ENCODE assay signal across 12 mouse cellular contexts in genomic region chr11:79089027-79089426, GRCm38 (mm10). TPM values are rescaled to one million over a fixed set of nuclear protein-coding genes. Genes with fewer than 3 reads are reported as not detected.
DNase-seq lines count a peak whose midpoint lies in the region; ATAC-seq lines count a peak whose summit lies in the region.
"Had no signal": no experiment of that assay in that cellular context is flagged by ENCODE, and none has a peak within 500 bp of the region (broad histone marks: within the 10 kb centered on the region; RNA-seq: fewer than 3 reads in every experiment).

No protein-coding gene starts in this region.

- no peaks in the 10 kb centered on the region for H3K9me3 ChIP-seq in heart, embryonic 12.5 days (replicated peaks)
- no peaks in the 10 kb centered on the region for H3K9me3 ChIP-seq in limb, embryonic 13.5 days
- no peaks in the 10 kb centered on the region for H3K9me3 ChIP-seq in limb, embryonic 10.5 days (replicated peaks)
- no peaks in the 10 kb centered on the region for H3K9me3 ChIP-seq in forebrain, embryonic 16.5 days (ENCODE audit: control insufficient read depth, low read length)
- H3K9me3 ChIP-seq: intestine, embryonic 15.5 days had no signal

- DNase-seq in heart, postnatal 36 days = no peak
- no peak for DNase-seq in limb, embryonic 10.5 days (ENCODE audit: low spot score)
- DNase-seq in brain, adult 2 months (ENCODE audit: low read depth, low spot score) = peak; percentile 35
- DNase-seq in frontal cortex, postnatal 25 days (ENCODE audit: low spot score in 2 of 2) = no peak
- DNase-seq in thymus, postnatal 36 days = no peak
- DNase-seq: adrenal gland, adult 2 months; cerebellum, adult 11-12 months; thymus, postnatal 25 days had no signal

- H3K4me1 ChIP-seq in heart, embryonic 12.5 days (replicated peaks) = peaks cover 72% of the 10 kb centered on the region
- peaks cover 18% of the 10 kb centered on the region for H3K4me1 ChIP-seq in limb, embryonic 13.5 days
- peaks cover 14% of the 10 kb centered on the region for H3K4me1 ChIP-seq in limb, embryonic 10.5 days
- H3K4me1 ChIP-seq in forebrain, embryonic 16.5 days (replicated peaks; ENCODE audit: control insufficient read depth, insufficient read depth, low read length) = peaks cover 9% of the 10 kb centered on the region; the same call in 1 of the 2 replicates

- H3K9ac ChIP-seq in heart, embryonic 12.5 days = 0 out of 2 replicates have a peak overlapping the region, but pooled peaks have one; percentile 17
- no peak overlapping the region for H3K9ac ChIP-seq in limb, embryonic 13.5 days
- 0 out of 2 replicates have a peak overlapping the region, but pooled peaks have one; percentile 4 for H3K9ac ChIP-seq in forebrain, embryonic 16.5 days (replicated peaks; ENCODE audit: low read depth, low read length)
- H3K9ac ChIP-seq: intestine, embryonic 15.5 days had no signal

- no peak overlapping the region for H3K4me2 ChIP-seq in heart, embryonic 12.5 days
- H3K4me2 ChIP-seq in limb, embryonic 13.5 days (replicated peaks) = no peak overlapping the region
- H3K4me2 ChIP-seq in forebrain, embryonic 16.5 days (ENCODE audit: low read length) = no peak overlapping the region
- H3K4me2 ChIP-seq: intestine, embryonic 15.5 days had no signal

- H3K4me3 ChIP-seq in heart, embryonic 12.5 days = no peak overlapping the region
- H3K4me3 ChIP-seq in limb, embryonic 13.5 days = no peak overlapping the region
- H3K4me3 ChIP-seq in limb, embryonic 10.5 days = no peak overlapping the region
- no peak overlapping the region for H3K4me3 ChIP-seq in forebrain, embryonic 16.5 days (replicated peaks; ENCODE audit: low read length)
- H3K4me3 ChIP-seq: intestine, embryonic 15.5 days had no signal

- no peaks in the 10 kb centered on the region for H3K27me3 ChIP-seq in heart, embryonic 12.5 days (replicated peaks)
- H3K27me3 ChIP-seq in limb, embryonic 13.5 days = no peaks in the 10 kb centered on the region
- H3K27me3 ChIP-seq in limb, embryonic 10.5 days (ENCODE audit: low read depth, poor library complexity, severe bottlenecking) = no peaks in the 10 kb centered on the region
- H3K27me3 ChIP-seq in forebrain, embryonic 16.5 days (replicated peaks; ENCODE audit: control insufficient read depth, insufficient read depth, low read length) = no peaks in the 10 kb centered on the region
- H3K27me3 ChIP-seq: intestine, embryonic 15.5 days had no signal

- peak overlapping the region; percentile 62 for H3K27ac ChIP-seq in heart, embryonic 12.5 days (ENCODE audit: poor library complexity, severe bottlenecking)
- 0 out of 2 replicates have a peak overlapping the region, but pooled peaks have one; percentile 22 for H3K27ac ChIP-seq in limb, embryonic 13.5 days
- H3K27ac ChIP-seq in limb, embryonic 10.5 days = no peak overlapping the region
- 0 out of 2 replicates have a peak overlapping the region, but pooled peaks have one; percentile 13 for H3K27ac ChIP-seq in forebrain, embryonic 16.5 days (ENCODE audit: low read length)
- H3K27ac ChIP-seq: intestine, embryonic 15.5 days had no signal

- whole genome bisulfite sequencing in heart, embryonic 12.5 days = 43% methylated on average over 5 of the region's 5 CpGs
- 54% methylated on average over 5 of the region's 5 CpGs for WGBS in limb, embryonic 13.5 days
- 65% methylated on average over 5 of the region's 5 CpGs for WGBS in limb, embryonic 10.5 days
- WGBS in forebrain, embryonic 16.5 days = 44% methylated on average over 5 of the region's 5 CpGs

- H3K36me3 ChIP-seq in heart, embryonic 12.5 days = no peaks in the 10 kb centered on the region
- H3K36me3 ChIP-seq in limb, embryonic 13.5 days = no peaks in the 10 kb centered on the region
- no peaks in the 10 kb centered on the region for H3K36me3 ChIP-seq in limb, embryonic 10.5 days
- no peaks in the 10 kb centered on the region for H3K36me3 ChIP-seq in forebrain, embryonic 16.5 days (ENCODE audit: control insufficient read depth, insufficient read depth)
- H3K36me3 ChIP-seq: intestine, embryonic 15.5 days had no signal

- no peak for ATAC-seq in heart, embryonic 12.5 days (ENCODE audit: insufficient number of reproducible peaks, low FRiP score)
- ATAC-seq in limb, embryonic 13.5 days (ENCODE audit: low FRiP score, low read depth) = no peak
- ATAC-seq in forebrain, embryonic 16.5 days = no peak
- ATAC-seq: intestine, embryonic 15.5 days had no signal

- intact Hi-C loops in heart, postnatal 36 days (cut with DNase I) = no loop called here

RNA-seq across cellular contexts. Expression of gene Ksr1, which starts 57.2 kb away (rescaled TPM):
- 3.3 and 3.5 TPM in 2 replicates for polyA plus RNA-seq in heart, embryonic 12.5 days (2016; fragmentation: Nextera tagmentation; extraction: Ambion mirVana)
- total RNA-seq in heart, postnatal 36 days (2021) = 1 to 10 TPM; 6.6 to 6.7 TPM
- 3.7 and 4.2 TPM in 2 replicates for polyA plus RNA-seq in limb, embryonic 13.5 days (2015; fragmentation: Nextera tagmentation; extraction: Ambion mirVana)
- polyA plus RNA-seq in limb, embryonic 10.5 days (2016; fragmentation: Nextera tagmentation; extraction: Ambion mirVana) = 1.0 and 1.3 TPM in 2 replicates
- polyA plus RNA-seq in forebrain, embryonic 16.5 days (2015; fragmentation: Nextera tagmentation; extraction: Ambion mirVana) = 3.7 and 5.1 TPM in 2 replicates
